Mouse (Mus musculus) kidney, adult 8-10 months (tissue): ENCODE measurements at regions not wholly inside any gene's neighbourhood (a gene's known extent, or its start where the extent isn't known, plus 50 kb on each side); places are given as distances from the start of the nearest gene placed in this dataset.

Experiments used
- DNase-seq, 2 experiments: peaks; one replicate each; pipeline ENCODE4 v3.0.0; 2022

- no peak for DNase-seq
These were observed 106.8 kb upstream of the Ccdc54 start for GRCm38 (mm10) chr16:50697722-50698121.

GRCm38 (mm10) chr16:50696052-50696451, 105.1 kb upstream of the Ccdc54 start:
- no peak for DNase-seq

- no peak for DNase-seq
These were observed 103.1 kb upstream of the Ccdc54 start for GRCm38 (mm10) chr16:50694045-50694444.

GRCm38 (mm10) chr16:50690818-50691217, 99.9 kb upstream of the Ccdc54 start:
- DNase-seq, result no peak

- no peak for DNase-seq
These were observed 98.6 kb upstream of the Ccdc54 start for GRCm38 (mm10) chr16:50689525-50689924.

GRCm38 (mm10) chr16:50688818-50689506, 98.0 kb upstream of the Ccdc54 start:
- DNase-seq, result no peak

GRCm38 (mm10) chr16:50679698-50680097, 88.7 kb upstream of the Ccdc54 start:
- DNase-seq, result no peak

GRCm38 (mm10) chr16:50673339-50673738, 82.4 kb upstream of the Ccdc54 start:
- no peak for DNase-seq

- DNase-seq, result no peak
These were observed 81.8 kb upstream of the Ccdc54 start for GRCm38 (mm10) chr16:50672713-50673112.

GRCm38 (mm10) chr16:50671170-50671569, 80.2 kb upstream of the Ccdc54 start:
- no peak for DNase-seq

- DNase-seq, result no peak
These were observed 73.3 kb upstream of the Ccdc54 start for GRCm38 (mm10) chr16:50664240-50664639.
